ENCODE assay signal across 7 mouse cellular contexts in the genomic region with DNA sequence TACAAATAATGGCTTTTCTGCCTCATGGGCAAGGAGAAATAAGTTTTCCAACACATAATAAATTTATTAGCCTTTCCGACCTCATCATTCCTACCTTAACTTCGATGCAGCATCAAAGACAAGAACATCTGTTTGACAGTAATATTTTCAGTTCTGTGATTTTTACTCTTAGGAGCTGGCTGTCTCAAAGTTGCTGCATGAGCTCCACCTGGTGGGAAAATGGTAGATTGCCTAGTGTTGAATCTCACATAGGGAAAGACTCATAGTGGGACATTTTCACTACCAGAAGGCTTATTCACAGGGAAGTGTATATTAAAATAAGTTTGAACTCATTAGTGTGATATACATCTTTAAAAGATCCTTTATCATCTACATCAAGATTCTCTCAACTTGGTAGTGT.
A peak's percentile ranks its signal among the peaks of the same experiment; 100 is the strongest.
DNase-seq lines count a peak whose midpoint lies in the region.

No protein-coding gene starts in this region.

- DNase-seq in ovary, postnatal 14 days (ENCODE audit: low spot score): peak; percentile 39
- DNase-seq in ovary, postnatal 36 days (ENCODE audit: low spot score): no peak
- DNase-seq in adrenal gland, postnatal 25 days: peak; percentile 9
- DNase-seq in fibroblast of lung, adult 2 months (ENCODE audit: low read depth): peak; percentile 14
- peak; percentile 67 to 70 for DNase-seq in kidney, postnatal 4 days
- peak; percentile 18 for DNase-seq in lung, postnatal 25 days (ENCODE audit: low spot score)
- DNase-seq in spleen, postnatal 14 days (ENCODE audit: low spot score in 2 of 2): no peak

Comparison
In these comparisons a context has a peak if more than half of its experiments do, and no peak if none do; other contexts are left out.
1. DNase-seq: peak in ovary, postnatal 14 days (single experiment), adrenal gland, postnatal 25 days (single experiment), fibroblast of lung, adult 2 months (single experiment), kidney, postnatal 4 days (2 of 2) and lung, postnatal 25 days (single experiment); none in ovary, postnatal 36 days (single experiment) and spleen, postnatal 14 days (0 of 2).